Mouse (Mus musculus): Measurements from ENCODE around the gene Slco2b1.

Slco2b1 gene

DNA sequence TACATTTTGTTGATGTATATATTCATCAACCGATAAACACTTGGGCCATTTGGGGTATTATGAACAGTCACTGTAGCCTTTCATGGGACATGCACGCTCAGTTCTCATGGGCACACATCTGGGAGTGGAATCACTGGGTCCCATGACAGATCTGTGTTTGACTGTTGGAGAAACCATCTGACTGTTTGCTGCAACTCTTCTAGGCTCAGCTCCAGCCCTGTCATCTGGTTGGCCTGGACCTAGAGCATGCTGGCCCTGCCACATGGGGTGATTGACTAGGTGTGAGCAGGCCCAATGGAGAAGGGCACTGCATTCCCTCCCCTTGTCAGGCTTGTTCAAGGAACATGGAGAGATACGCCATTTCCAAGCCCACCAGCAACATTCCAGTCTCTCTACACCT, 17.2 kb downstream of the Slco2b1 start:
- no peak for DNase-seq (ENCODE audit: low spot score in 2 of 2)

DNA sequence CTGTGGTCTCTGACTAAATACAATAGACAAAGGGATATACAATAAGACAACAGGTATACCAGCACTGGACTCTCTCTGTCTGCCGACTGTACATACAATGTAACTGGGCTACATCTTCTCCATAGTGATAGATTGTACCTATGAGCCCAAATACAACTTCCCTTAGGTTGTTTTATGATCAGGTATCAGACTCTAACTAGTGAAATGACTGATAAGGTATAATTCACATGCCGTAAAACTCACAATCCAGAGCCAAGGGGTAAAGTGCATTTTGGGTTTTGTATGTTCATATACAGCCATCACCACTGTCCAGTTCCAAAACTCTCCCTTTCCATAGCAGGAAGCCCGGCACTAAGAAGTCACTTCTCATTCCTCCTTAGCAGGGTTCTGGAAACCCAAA, 17.8 kb downstream of the Slco2b1 start:
- no peak for DNase-seq (ENCODE audit: low spot score in 2 of 2)

GRCm38 (mm10) chr7:99692396-99692795, 18.7 kb downstream of the Slco2b1 start:
- no peak for DNase-seq (ENCODE audit: low spot score in 2 of 2)

DNA sequence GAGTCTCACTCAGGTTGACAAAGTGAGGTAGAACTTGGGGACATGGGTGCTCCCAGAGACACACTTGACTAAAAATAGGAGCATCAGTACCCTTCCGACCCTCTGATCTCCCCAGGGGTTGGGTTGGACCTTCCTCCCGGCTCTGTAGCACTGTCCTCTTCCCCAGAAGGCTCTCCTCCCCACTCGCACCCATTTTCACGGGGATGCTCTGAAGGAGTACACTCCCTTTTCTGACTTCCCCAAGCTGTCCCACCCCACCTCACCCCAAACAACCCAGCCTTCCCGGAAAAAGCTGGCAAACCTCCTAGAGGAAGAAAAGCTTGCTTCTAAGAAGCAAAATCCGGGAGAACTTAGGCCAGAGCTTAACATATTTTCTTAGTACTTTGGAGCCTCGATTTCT, 20.3 kb downstream of the Slco2b1 start:
- DNase-seq (ENCODE audit: low spot score in 2 of 2) = no peak

DNA sequence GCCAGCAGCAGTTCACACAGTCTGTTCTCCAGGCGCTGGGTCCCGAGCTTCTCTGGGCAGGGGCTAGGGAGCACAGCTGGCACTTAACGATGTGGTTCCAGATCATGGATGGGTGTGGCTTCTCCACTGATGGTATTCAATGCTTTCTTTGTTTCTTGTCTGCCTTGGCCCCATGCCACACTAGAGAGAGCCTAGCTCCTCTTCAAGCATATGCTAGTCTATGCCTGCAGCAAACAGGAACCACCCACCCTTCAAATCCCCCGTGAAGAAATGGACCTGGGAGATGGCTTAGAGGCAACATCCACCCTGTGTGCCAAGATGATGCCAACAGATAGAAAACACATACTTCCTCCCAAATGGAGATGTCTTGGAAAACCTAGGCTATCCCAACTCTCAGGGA, 27.1 kb downstream of the Slco2b1 start:
- DNase-seq (ENCODE audit: low spot score in 2 of 2) = no peak

- DNase-seq (ENCODE audit: low spot score in 2 of 2) = no peak
Observed at GRCm38 (mm10) chr7:99680771-99681170, 30.4 kb downstream of the Slco2b1 start.

- no peak for DNase-seq (ENCODE audit: low spot score in 2 of 2)
Observed at GRCm38 (mm10) chr7:99674890-99675289, 36.2 kb downstream of the Slco2b1 start.

DNA sequence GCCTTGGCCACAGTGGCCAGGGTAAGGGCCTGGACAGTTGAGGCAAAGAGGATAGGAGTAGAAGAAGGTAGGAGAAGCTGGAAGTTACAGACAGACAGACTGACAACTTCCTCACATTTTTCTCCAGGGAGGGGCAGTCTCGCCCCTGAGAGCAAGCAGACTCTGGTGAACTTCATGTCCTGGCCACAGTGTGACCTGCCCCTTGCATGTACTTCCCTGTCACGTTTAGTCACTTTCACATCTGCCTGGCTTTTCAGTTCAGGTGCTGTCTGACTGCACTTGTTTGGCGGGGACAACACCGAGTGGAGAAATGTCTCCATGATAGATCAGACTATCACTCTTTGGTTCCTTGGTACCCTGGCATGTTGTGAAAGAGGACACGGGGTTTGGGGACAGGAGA, 36.9 kb downstream of the Slco2b1 start:
- DNase-seq (ENCODE audit: low spot score in 2 of 2) = no peak

DNA sequence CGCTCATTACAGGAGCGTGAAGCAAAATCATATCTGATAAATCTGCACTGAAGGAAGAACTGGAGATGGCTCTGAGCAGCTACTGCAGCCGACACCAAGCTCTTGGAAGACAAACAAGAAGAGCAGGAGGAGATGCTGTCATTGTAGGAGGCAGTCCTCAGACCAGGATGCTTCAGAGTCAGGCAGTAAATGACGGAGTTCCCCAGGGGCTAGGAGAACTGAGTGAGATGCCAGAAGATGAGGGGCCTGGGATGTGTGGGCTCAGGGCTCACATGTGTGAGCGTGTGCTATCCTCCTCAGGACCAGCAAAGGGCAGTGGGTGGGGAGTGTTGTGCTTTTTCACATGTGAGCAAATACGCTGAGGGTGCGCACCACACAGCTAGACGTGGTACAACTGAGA, 38.0 kb downstream of the Slco2b1 start:
- no peak for DNase-seq (ENCODE audit: low spot score in 2 of 2)

DNA sequence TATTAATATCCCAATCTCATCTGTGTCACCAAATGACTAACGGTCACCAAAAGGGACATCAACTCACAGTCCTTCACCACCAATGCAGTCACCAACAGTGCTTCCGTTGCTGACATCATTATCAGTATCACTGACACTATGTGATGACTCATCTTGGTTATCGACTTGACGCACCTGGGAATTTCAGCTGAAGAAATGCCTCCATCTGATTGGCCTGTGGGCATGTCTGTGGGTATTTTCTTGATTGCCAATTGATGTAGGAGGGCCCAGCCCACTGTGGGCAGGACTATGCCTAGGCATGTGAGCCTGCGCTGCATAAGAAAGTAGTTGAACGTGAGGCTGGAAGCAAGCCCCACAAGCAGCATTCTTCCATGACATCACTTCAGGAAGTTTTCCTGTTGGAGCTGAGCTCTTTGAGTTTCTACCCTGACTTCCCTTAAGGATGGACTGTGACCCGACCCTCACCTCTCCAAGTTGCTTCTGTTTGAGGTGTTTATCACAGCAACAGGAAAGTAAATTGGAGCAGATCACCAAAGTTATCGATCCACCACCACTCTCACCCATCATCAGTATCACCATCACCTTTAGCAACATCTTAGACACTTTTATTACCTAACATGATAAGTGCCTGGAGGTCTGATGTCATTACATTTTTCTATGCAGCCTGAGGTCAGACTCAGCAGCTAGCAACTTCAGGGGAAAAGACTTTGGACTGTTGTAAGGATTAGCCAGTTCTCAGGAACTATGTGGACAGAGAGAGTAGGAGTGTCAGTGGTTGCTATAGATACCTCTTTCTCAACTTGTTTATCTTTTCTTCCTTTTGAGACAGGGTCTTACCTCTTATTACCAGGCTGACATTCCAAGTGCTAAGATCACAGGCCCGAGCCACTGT, 39.4 kb downstream of the Slco2b1 start:
- DNase-seq (ENCODE audit: low spot score in 2 of 2) = no peak

DNA sequence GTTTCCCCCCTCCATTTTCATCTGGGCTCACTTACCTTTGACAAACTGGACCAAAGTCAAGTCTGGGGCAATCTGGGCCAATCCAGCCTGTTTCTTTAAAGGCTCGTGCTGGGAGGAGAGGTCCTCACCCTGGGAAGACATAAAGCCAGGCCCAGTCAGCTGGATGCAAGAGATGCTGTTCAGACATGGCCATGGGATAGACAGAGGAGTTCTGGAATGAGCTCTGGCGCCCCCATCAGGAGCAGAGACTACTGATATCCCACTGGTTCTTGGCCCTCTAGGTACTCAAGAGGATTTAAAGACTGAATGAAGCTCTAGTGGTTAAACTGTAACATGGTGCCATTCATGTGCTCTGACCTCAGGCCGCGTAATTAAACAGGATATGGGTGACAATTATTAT, 40.2 kb downstream of the Slco2b1 start:
- no peak for DNase-seq (ENCODE audit: low spot score in 2 of 2)

- DNase-seq (ENCODE audit: low spot score in 2 of 2) = no peak
Observed at GRCm38 (mm10) chr7:99668802-99669201, 42.3 kb downstream of the Slco2b1 start.

DNA sequence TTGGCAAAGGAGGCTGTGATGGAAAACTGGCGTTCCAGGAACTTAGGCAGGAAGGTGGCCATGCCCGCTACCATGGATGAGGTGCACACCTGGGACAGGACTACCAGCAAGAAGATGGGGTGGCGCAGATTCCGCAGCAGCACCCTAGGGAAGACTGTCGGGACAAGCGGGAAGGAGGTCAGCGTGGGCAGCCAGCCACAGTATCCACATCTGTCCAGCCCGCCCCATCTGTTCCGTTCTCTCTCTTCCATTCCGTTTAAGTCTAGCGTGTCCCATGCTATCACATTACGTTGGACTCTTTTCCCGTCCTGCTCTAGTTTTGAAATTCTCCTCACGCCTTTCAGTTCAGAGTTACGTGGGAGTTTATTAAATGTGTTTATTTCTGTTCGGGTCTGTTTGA, 44.0 kb downstream of the Slco2b1 start:
- DNase-seq (ENCODE audit: low spot score in 2 of 2) = no peak

GRCm38 (mm10) chr7:99665731-99666452, 45.2 kb downstream of the Slco2b1 start:
- no peak for DNase-seq (ENCODE audit: low spot score in 2 of 2)

- DNase-seq (ENCODE audit: low spot score in 2 of 2) = peak; percentile 62 to 71
Observed at GRCm38 (mm10) chr7:99664571-99665485, 46.3 kb downstream of the Slco2b1 start.

- DNase-seq (ENCODE audit: low spot score in 2 of 2) = no peak
Observed at GRCm38 (mm10) chr7:99663507-99664220, 47.5 kb downstream of the Slco2b1 start.

DNA sequence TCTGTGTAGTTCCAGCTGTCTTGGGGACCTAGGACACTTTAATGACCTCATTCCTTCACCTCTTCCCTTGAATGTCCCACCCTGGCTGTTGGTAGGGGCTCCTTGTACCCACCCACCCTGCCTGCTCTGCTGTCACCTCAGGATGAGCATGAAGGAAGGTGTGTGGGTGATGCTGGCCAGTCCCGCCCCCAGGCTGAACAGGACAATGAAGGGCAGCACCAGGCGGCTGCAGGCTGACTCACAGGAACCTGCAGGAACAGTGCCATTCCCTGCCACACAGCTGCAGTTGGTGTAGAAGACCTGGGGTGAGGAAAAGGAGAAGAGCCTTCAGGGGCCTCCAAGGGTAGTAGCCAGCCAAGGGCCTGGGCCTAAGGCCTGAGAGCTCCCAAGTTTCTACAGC, 48.8 kb downstream of the Slco2b1 start:
- DNase-seq (ENCODE audit: low spot score in 2 of 2) = no peak

DNA sequence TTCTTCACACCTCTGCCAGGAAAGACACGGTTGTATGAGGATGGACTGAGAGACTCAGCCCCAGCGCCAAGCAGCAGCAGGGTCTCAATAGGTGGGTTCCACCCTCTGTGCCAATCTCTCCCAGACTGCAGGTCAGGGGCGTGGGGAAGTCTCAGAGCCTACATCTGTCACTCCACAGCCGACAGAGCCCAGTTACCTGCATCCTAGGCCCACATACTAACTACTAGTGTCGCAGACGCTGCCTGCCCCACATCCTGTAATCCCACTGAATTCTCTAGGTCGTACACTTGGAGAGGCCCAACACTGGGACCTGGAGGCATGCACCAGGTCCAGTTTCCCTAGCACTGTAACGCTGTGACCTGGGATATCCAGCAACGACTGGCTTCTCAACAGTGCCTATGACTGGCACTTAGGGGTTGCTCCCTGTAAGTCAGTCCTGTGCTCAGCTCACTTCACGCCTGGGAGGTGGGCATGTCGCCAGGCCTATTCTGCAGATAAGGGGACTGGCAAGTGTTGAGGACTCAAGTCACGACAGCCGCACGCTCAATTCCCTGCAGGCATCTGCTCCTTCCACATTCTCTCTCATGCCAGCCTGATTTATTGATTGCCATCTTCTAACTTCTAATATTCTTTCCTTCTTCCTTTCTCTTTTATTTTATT, 49.4 kb downstream of the Slco2b1 start:
- DNase-seq (ENCODE audit: low spot score in 2 of 2) = no peak

DNA sequence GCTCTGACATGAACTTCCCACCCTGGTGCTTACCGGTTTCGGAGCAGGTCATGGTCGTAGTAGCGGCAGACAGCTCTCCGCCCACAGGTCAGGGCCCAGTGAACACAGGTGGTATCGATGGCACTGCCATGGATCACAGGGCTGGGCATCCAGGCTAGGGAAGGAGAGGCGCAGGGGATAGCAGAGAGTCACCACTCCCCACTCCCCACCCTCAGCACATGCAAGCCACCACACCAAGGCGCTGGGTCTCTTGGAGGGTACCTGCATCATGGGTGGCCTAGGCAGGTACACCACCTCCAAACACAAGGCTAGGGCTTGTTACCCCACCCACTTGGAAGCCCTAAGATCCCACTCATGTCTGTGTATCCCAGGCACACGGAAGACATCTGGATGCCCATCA, 50.1 kb downstream of the Slco2b1 start:
- no peak for DNase-seq (ENCODE audit: low spot score in 2 of 2)

DNA sequence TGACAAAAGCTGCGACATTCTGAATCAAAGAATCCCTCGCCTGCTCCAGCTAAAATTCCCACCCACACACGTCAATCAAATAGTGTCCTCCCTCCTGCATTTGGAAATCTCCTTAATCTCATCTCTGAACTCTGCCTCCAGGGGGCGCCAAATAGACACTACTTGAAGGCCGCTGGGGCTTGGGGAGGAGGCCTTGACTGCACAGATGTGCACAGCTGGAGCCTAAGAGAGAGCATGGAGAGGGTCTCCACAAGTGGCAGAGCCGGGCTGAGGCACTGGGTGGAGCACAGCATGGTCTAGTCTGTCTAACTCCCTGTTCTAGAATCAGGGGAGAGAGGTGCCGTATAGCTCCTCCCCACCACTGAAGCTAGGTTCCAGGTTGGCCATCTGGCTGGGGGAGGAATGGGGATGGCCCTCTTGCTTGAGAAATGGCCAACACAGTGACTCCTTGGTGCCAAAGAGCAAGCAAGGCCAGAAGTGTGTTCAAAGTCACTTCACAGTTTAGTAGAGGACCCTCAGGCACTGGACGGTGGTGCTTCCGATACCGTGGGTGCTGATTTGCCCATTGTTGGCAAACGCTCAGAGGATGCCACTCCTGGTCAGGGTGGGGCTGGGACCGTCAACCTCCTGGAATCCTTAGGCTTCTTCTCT, 51.6 kb downstream of the Slco2b1 start:
- peak; percentile 65 to 79 for DNase-seq (ENCODE audit: low spot score in 2 of 2)

Data from urinary bladder, postnatal 36 days (tissue).